Mouse (Mus musculus) left cerebral cortex, postnatal 36 days (tissue): ENCODE data around the gene Cyp24a1. TPM values are rescaled to one million over a fixed set of nuclear protein-coding genes. Genes with fewer than 3 reads are reported as not detected.

Experiments
- DNase-seq, 2 experiments: peaks; one replicate each; pipeline ENCODE4 v3.0.0; 2021 to 2022; ENCODE audit warnings: low spot score in 2 of 2, mixed read lengths in 1 of 2
- intact Hi-C: fragments of 180-260 bp; cut with DNase I; formaldehyde crosslinking; loops from one replicate; pipeline ENCODE4 v1.15.1; 2025
- total RNA-seq, 2 experiments: library from RNA; stranded (reverse); gene quantifications; 2 replicates each; pipeline ENCODE4 v1.2.3; 2021

The Cyp24a1 gene
- total RNA-seq, result not detected

DNA sequence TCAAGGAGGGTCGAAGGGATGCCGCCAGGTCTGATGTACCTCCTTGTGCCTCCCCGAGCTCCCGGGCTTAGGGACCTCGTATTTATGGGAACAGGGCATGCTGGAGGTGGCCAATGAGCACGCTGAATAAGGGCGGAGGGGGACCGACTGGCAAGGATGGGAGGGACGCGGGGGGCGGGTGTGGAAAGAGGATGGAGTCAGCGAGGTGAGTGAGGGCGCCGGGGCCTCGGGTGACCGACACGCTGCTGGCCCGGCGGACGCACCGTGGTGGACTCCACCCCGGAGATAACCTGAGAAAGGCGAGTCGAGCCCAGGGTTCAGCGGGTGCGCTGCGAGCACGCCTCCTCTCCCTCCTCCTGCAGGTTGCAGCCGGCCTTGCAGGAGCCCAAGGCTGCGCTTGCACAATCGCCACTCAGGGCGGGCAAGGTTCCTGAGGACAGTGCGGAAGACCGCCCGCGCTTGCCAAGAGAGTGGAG is at the start of gene Cyp24a1:
Gene Cyp24a1 (minus strand): TSS at position 55 of the 476 bp plus-strand sequence.
- intact Hi-C loops, result no loop called here
- no peak for DNase-seq

DNA sequence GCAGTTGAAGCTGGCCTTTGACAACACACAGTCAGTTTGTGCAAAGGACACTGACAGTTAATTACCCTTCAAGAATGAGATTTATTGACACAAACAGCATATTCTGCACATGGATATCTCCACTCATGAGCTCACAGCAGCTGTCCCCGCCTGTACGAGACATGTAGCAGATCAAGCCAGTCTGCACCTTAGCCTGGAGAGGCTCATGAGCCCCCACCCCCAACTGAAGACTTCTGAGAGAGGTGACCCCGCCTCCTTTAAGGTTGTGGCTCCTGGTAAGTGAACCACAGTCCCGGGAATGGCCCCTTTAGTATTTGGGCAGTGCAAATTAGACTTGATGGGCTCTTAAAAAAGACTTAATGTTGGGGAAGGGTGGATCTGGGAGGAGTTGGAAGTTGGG is 48.8 kb upstream of the Cyp24a1 start:
- DNase-seq, result no peak
- intact Hi-C loops, result no loop called here

DNA sequence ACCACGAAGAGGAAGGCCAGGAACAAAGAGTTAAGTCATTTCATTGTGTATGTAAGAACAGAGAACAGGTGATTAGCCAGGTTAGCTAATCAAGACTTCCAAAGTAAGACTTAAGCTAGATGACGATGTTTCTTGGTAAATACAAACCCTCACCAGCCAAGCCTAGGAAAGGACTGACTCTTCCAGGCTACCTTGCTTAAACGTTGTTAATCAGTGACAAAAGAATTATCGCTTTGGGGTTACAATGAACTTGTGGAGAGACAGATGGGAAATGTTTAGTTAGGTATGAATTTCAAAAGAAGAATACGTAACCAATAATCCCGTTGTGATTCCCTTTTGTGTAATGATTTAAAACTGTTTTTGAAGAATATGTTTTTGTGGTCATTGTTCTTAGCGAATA is 48.0 kb upstream of the Cyp24a1 start:
- no peak for DNase-seq
- intact Hi-C loops, result no loop called here

DNA sequence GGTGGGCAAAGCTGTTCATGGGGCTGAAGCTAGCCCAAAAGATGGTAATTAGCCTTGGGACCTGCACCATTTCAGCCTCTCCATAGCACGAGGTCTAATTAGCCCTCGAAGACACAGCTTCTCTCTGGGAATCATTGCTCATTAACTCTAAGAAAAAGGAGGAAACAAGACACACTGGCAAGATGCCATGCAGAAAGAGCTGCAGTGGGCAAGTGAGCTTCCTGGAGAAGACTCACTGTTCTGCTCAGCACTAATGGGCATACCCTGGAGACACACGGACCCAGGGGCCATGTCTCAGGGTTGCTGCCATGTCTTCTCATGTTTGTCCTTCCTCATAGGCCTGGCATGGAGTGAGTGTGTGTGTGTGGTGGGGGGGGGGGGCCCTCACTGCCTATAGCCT is 47.2 kb upstream of the Cyp24a1 start:
- intact Hi-C loops, result no loop called here
- DNase-seq, result no peak

DNA sequence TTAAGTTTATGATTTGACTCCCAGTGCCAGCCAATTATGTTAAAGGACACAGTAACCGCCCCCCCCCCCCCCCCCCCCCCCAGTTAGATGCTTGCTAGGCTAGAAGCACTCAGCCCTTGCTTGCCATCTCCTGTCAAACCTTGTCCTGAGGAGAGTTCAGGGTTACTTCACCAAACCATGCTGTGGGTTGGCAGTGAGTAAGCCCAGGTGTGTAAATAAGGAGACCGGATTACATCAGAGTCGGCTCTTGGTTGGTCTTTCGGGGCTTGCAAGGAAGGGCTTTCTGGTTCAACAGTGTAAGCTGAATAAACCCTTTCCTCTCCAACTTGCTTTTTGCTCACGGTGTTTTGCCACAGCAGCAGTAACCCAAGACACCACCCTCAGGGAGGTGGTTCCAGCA is 46.7 kb upstream of the Cyp24a1 start:
- no peak for DNase-seq
- intact Hi-C loops, result no loop called here

DNA sequence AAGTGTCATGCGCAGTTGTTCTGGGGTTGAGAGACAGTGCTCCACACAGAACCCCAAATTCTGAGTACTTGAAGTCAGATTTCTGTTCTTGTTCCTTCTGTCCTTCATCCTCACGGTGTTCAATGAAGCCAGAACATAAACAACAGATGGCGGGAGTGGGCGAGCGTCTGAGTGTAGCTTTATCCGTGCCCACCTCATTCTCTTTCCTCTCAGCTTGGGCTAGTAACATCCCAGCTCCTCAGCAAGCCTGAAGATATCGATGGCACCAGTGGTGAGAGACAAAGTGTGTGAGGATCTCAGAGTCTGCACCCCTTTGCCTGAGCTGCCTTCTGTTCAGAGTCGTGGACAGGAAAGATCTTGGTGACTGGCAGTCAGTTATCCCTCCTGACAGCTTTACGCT is 42.3 kb upstream of the Cyp24a1 start:
- DNase-seq, result peak; percentile 63 to 68
- intact Hi-C loops, result loop anchor here (5.0 kb wide), 1 partner anchor 48 kb away; no protein-coding TSS in a partner anchor

DNA sequence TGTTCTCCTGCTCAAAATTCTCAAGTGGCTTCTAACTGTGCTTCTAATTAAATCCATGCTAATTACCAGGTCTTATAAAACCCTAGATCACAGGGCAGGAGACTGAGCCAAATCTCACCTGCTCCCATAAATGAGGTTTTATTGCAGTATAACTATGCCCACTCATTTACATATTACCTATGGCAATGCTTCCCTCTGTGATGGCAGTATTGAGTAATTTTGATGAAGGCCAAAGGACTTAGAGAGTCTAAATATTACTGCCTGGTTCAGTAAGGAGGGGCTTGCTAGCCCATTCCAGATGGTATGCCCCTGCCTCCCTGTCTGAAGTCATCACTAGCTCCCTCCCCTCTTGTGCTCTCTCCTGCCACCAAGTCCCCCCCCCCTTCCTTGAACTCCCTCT is 38.9 kb upstream of the Cyp24a1 start:
- DNase-seq, result no peak
- intact Hi-C loops, result loop anchor here (5.0 kb wide), 1 partner anchor 51 kb away; no protein-coding TSS in a partner anchor

DNA sequence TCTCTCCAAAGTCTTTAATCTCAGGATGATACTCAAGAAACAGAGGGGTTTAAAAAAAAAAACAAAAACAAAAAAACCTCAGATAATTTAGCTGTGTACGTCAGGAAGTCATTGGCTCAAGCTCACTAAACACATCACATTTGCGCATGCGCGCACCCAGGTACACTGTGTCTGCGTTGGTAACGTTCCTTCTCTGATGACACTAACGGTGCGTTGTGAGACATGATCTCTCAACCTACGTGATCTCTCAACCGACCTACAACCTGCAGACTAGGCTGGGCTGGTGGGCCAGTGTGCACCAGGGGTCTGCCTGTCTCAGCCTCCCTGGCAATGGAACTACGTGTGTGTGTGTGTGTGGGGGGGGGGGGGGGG is 37.8 kb upstream of the Cyp24a1 start:
- no peak for DNase-seq
- intact Hi-C loops, result loop anchor here (5.0 kb wide), 1 partner anchor 53 kb away; no protein-coding TSS in a partner anchor

DNA sequence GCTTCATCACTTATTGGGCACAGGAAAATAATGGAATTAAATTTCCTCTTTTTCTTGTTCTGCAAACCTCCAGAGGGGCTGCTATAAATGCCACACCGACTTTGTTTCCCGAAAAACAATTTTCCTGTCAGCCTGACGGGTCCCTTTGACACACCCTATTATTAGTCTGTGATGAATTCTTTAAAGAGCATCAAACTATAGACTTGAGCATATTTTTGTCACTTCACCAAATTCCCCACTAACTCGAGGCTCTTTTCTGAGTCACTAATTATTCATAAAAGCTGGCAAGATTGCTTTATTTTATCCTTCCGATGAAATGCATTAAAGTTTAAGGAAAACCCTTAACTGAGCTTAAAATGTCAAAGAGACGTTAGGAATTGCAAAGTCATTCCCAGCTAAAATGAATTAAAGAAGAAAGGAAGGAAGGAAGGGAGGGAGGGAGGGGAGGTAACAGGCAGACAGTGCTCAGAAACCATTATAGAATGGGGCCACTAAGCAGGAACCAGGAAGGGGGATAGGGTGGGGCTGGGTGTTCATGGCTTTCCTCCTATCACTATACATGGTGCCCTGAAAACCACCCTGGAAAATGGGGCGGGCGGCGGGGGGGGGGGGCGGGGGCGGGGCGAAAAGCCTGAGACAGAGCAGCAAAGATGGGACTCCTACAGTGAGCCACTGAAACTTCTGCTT is 37.3 kb upstream of the Cyp24a1 start:
- no peak for DNase-seq
- intact Hi-C loops, result no loop called here

DNA sequence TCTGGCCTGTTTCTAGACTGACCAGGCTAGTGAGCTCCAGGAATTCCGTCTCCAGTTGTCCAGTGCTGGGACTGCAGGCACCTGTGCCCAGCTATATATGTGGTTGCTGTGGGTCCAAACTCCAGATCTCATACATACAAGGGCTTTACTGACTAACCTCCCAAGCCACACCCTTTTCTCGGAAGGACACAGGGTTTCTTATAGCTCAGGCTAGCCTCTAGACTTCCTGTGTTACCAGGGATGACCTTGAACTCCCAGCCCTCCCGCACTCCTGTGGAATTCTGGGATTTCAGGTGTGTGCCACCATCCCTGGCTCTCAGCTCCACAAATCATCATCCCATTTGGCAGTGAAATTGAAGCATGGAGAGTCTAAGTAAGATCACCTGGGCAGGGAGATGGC is 33.3 kb upstream of the Cyp24a1 start:
- intact Hi-C loops, result no loop called here
- DNase-seq, result no peak

DNA sequence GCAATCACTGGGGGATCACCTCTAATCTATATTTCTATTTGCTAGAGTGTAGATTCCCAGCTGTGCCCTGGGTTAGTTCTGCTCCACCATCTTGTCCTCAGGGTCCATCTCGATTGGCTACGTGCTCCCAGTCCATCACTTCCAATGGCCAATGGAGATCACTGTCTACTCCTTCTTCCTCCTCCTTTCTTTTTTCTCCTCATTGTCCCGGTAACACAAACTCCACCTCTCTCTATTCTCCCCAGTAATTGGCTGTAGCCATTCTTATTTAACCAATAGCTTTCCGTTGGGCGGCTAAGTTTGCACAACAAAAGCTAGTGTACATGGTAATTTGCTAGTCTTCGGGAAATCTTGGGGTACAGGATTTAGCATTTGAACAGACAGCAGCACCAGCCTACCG is 32.8 kb upstream of the Cyp24a1 start:
- DNase-seq, result no peak
- intact Hi-C loops, result no loop called here

DNA sequence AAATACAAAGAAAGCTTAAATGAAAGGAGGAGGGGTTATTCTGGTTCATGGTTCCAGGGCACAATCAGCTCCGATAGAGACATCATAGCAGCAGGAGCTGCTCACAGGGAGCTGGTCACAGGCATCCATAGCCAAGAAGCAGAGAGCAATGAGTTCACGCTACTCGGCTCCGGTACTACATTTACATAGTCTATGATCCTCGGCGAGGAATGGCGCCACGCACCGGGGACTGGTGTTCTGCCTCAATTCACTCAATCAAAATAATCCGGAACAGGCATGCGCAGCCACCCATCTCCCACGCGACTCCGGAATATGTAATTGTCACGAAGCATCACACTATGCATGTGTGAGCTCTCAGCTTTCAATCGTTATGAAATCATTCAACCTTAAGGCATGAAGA is 31.1 kb upstream of the Cyp24a1 start:
- no peak for DNase-seq
- intact Hi-C loops, result no loop called here

DNA sequence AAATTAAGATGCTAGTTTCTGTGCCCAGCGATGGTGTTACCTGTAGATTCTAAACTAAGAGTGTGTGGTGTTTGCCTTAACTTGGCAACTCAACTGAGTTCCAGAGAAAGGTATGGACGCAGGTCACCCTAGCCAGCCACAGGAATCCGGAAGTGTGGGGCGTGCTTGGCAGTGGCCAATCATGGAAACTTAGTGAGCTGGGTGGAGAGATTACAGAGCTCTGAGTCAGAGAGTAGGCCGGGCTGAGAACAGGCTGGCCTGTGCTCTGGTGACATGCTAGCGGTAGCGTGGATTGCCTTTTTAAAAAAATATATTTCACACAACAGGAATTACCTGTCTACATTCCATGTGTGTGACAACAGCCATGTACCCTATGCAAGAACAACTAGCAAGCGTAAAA is 29.6 kb upstream of the Cyp24a1 start:
- no peak for DNase-seq
- intact Hi-C loops, result no loop called here

DNA sequence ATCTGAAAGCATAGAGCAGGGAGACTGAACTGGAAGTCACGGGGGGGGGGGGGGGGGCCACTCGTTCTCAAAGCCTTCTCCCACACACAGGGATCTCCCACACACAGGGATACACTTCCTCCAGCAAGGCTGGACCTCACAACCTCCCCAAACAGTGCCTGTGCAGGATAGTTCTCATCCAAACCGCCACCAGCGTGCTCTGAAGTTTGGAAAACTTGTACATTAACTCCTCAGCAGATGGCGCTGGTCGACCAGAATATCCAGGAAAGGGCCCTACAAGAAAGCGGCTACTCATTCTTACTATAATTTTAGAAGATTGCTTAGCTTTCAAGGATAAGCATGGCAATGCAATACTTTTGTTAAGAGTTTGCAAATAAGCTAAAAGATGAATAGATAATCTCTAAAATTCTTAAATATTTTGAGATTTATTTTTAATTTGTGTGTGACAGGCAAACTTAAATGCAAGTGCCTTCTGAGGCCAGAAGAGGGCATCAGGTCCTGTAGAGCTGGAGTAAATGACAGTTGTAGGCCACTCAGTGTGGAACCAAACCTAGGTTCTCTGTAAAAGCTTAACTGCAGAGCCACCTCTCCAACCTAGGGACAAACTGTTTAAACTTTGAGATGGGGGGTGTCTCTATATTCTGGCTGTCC is 23.5 kb upstream of the Cyp24a1 start:
- intact Hi-C loops, result loop anchor here (1.0 to 5.0 kb wide), 3 partner anchors 76 to 1697 kb away; no protein-coding TSS in a partner anchor
- peak; percentile 27 to 51 for DNase-seq

DNA sequence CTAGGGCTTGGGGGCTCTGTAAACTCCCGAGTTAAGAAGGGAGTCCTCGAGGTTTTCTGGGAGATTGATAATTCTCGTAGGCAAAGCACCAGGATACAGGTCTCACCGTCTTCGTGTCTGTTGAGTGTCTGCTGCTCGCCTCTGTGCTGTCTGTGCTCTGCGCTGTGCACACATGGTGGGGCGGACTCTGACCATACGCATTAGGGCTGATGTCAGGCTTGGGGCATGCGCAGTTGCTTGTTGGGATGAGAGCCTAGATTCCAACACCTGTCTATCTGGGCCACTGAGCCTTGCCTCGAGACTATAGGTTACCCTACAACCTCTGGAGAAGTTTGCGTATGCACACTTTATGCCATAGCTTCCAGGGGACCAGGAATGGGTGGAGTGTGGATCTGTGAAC is 16.8 kb upstream of the Cyp24a1 start:
- DNase-seq, result no peak

DNA sequence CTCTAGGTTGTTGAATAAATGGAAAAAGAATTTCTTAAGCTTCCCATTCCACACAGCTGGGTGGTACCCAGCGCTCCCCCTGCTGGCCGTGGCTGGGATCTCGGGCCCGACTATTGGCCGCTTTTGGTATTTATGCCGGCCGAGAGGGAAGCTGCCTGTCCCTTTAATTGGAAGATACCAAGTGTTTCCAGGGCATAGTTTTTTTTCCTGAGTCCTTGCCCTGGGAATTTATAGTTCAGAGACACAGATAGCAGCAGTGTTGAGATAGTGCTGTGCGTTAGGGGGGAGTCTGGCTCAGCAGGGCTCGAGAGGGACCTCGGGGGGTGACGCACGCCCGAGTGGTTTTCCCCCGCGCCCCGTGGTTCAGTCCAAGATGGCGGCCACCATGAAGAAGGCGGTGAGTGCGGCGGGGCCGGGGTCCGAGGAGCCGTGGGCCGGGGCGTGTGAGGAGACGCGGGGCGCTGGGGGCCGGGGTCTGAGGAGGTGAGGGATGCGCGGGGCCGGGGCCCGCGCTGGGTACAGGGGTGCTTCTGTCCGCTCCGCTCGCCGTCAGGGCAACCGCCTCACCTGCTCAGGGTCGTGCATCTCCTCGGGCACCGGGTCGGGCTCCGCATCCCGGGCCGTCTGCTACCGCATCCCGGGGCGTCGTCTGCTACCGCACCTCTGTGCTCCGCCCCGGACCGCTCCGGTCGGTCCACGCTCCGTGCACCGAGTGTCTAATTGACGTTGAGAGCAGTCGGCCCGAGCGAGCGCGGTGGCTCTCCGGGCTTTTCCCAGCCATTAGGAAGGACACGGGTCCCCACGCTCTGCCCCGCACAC is 14.3 kb upstream of the Cyp24a1 start:
- intact Hi-C loops, result loop anchor here (10.0 kb wide), 1 partner anchor 224 kb away; the partner anchor contains the start of gene Dok5
- DNase-seq, result peak; percentile 88 to 89

More for the DNA sequence above, 16.8 kb upstream of the Cyp24a1 start:
- intact Hi-C loops, result loop anchor here (10.0 kb wide), 1 partner anchor 221 kb away; the partner anchor contains the start of gene Dok5

DNA sequence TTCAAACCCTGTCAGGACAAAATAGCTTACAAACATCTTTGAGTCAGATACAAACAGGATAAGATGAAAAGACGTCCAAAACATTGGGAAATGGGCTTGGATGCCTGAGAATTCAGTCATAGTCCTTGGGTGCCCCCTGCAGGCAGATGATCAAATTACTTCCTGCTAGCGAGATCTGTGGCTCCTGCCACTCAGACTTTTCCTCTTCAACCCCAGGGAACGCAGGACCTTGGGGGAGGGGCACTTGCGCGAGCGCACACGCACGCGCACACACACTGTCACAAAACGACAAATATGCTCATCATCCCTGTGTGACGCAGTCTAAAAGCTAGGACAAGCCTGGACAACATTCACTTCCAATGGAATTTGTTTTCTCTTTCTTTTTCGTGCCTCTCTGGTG is 11.9 kb upstream of the Cyp24a1 start:
- peak; percentile 84 to 86 for DNase-seq
- intact Hi-C loops, result loop anchor here (2.0 kb wide), 1 partner anchor 154 kb away; no protein-coding TSS in a partner anchor

DNA sequence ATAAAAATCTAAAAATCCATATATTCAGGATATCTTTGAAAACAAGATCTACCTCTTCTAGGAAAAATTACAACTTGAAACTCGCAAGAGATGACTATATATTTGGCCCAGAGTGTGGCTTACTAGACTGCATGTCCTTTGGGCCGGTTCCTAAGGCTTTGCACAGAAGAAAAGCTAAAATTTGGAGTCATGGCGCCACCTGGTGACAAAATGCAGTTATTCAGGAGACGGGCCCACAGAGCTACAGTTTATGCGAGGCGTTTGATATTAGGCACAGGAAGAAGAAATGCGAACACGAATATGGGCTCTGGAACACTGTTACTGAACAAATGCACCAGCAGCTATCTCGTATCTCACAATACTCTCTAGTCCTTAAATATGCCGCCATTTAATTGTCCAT is 10.8 kb upstream of the Cyp24a1 start:
- peak; percentile 74 to 85 for DNase-seq
- intact Hi-C loops, result loop anchor here (1.0 to 2.0 kb wide), 3 partner anchors 56 to 391 kb away; no protein-coding TSS in a partner anchor

DNA sequence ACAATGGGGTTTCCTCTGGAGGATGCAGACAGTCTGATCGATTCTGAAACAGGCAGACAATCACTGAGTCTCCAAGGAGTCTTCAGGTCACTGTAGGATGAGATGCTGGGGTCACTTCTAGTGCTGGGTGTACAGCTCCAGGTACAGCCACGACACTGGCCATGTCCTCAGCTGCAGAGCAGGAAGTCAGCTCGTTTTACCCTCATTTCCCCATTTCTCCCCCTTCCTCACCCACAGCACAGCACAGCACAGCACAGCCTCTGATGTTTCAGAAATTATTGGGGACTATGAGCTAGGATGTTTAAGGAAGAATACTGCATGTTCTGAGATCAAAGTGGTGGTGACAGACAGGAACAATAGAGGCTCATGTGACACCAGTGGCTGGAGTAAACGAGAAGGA is 7.0 kb upstream of the Cyp24a1 start:
- intact Hi-C loops, result no loop called here
- DNase-seq, result no peak

DNA sequence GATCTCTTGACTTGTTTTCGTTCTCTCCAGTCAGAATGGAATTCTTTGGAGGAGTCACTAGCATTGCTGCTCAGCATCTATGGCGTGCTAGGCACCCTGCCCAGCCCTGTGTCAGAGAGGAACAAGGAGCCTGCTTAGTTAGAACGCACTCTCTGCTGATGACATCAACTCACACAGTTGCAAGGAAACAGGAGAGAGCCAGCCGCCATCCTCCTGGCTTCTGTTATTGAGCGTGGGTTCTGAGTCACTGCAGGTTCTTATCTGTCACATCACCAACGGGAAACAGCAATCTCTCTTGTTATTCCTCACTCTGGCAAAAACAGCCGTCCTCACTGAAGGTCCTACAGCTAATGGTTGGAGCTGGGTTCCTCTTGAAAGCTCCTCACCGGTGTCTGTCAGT is 6.4 kb upstream of the Cyp24a1 start:
- no peak for DNase-seq
- intact Hi-C loops, result no loop called here
